24 mouse cellular contexts compared by ENCODE assay signal in the genomic region with DNA sequence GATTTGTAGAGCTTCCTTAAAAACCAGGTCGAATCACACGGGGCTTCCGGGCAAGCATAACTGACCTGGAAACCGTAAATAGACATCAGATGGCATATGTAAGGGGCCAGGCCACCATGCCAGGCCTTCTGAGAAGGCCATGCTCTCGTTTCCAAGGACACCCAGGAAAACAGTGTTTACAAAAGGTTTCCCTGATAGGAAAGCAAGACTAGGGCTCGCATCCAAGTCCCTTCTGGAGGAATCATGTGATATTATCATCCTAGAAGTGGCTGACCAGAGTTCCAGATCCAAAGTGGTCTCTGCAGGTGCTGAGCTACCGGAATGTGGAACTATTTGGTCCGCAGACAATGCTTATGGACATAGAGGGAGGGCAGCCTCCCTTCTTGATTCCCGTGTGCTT.
DNase-seq lines count a peak whose midpoint lies in the region; TF ChIP-seq lines count a peak whose summit lies in the region.
"Had no signal": no experiment of that assay in that cellular context is flagged by ENCODE, and none has a peak within 500 bp of the region (broad histone marks: within the 10 kb centered on the region; RNA-seq: fewer than 3 reads in every experiment).

No protein-coding gene starts in this region.

- DNase-seq in cerebellum, adult 2 months, result peak; percentile 12 to 19
- DNase-seq in cerebellum, adult 8-10 months, result no peak
- DNase-seq in cerebellum, postnatal 14 days, result peak; percentile 50 to 59
- no peak for DNase-seq in cerebellum, adult 18-20 months
- DNase-seq in heart, adult 2 months, result no peak
- no peak for DNase-seq in heart, adult 18-20 months
- DNase-seq: adrenal gland, postnatal 10 days; B cell, adult 2 months; gastrocnemius, postnatal 36 days; heart, postnatal 10 days; heart, postnatal 36 days; kidney, adult 11 months; kidney, adult 8-10 months had no signal

- H3K79me2 ChIP-seq in heart, adult 2 months (replicated peaks; ENCODE audit: control insufficient read depth, insufficient read depth, low read length), result no peaks in the 10 kb centered on the region

- TF ChIP-seq POLR2A in cerebellum, adult 2 months (IDR thresholded peaks at IDR 0.05; ENCODE audit: borderline replicate concordance, insufficient read depth, low read length), result no peak
- TF ChIP-seq POLR2A in heart, adult 2 months (IDR thresholded peaks at IDR 0.05; ENCODE audit: insufficient read depth, low read depth, low read length), result no peak

- H3K27ac ChIP-seq in cerebellum, adult 2 months (ENCODE audit: insufficient read depth, low read length), result 0 out of 2 replicates have a peak overlapping the region, but pooled peaks have one; percentile 65
- H3K27ac ChIP-seq in heart, adult 2 months, result peak overlapping the region; percentile 97
- peak overlapping the region; percentile 47 for H3K27ac ChIP-seq in brown adipose tissue, adult 24 weeks (replicated peaks; ENCODE audit: low read depth, low read length)
- H3K27ac ChIP-seq: forebrain, embryonic 10.5 days; forebrain, embryonic 13.5 days; heart, embryonic 15.5 days; hindbrain, embryonic 10.5 days; hindbrain, embryonic 13.5 days; intestine, embryonic 15.5 days; kidney, embryonic 15.5 days had no signal

- no peak for TF ChIP-seq EP300 in heart, adult 2 months (IDR thresholded peaks at IDR 0.05; ENCODE audit: insufficient read depth, low read depth, low read length)

- intact Hi-C loops in heart, adult 2 months (cut with DNase I), result no loop called here

- H3K9ac ChIP-seq in heart, adult 2 months (ENCODE audit: low read depth, low read length), result no peak overlapping the region
- H3K9ac ChIP-seq: forebrain, embryonic 13.5 days; heart, embryonic 12.5 days; heart, embryonic 15.5 days; hindbrain, embryonic 13.5 days; intestine, embryonic 15.5 days; kidney, embryonic 15.5 days had no signal

- peaks cover 7% of the 10 kb centered on the region; the same call in 1 of the 2 replicates for H3K4me1 ChIP-seq in cerebellum, adult 2 months (ENCODE audit: control insufficient read depth, insufficient read depth, low read length)
- H3K4me1 ChIP-seq in heart, adult 2 months (ENCODE audit: control insufficient read depth, insufficient read depth, low read length), result peaks cover 25% of the 10 kb centered on the region
- H3K4me1 ChIP-seq in brown adipose tissue, adult 24 weeks (ENCODE audit: control insufficient read depth, insufficient read depth, insufficient read length, low read length), result peaks cover 34% of the 10 kb centered on the region
- H3K4me1 ChIP-seq: forebrain, embryonic 13.5 days; hindbrain, embryonic 13.5 days had no signal

- TF ChIP-seq CTCF in cerebellum, adult 2 months (IDR thresholded peaks at IDR 0.05; ENCODE audit: borderline replicate concordance, insufficient read depth, low read depth, low read length), result no peak
- no peak for TF ChIP-seq CTCF in heart, adult 2 months (IDR thresholded peaks at IDR 0.05)

- peaks cover 2% of the 10 kb centered on the region; the same call in 1 of the 2 replicates for H3K36me3 ChIP-seq in heart, adult 2 months (ENCODE audit: control insufficient read depth, insufficient read depth, low read length)
- H3K36me3 ChIP-seq: forebrain, embryonic 10.5 days; G1E; heart, embryonic 12.5 days; heart, embryonic 15.5 days; hindbrain, embryonic 10.5 days; hindbrain, embryonic 13.5 days; intestine, embryonic 15.5 days; kidney, embryonic 15.5 days had no signal

- WGBS in cerebellum, adult 2 months, result 15% methylated on average over 9 of the region's 9 CpGs
- 56% methylated on average over 9 of the region's 9 CpGs for WGBS in heart, adult 2 months

- no peak overlapping the region for H3K4me3 ChIP-seq in cerebellum, adult 2 months (replicated peaks; ENCODE audit: insufficient read depth, low read depth, low read length)
- no peak overlapping the region for H3K4me3 ChIP-seq in heart, adult 2 months
- H3K4me3 ChIP-seq in brown adipose tissue, adult 24 weeks (ENCODE audit: insufficient read depth, low read depth, low read length), result no peak overlapping the region
- H3K4me3 ChIP-seq: forebrain, embryonic 10.5 days; forebrain, embryonic 13.5 days; heart, embryonic 12.5 days; heart, embryonic 15.5 days; hindbrain, embryonic 10.5 days; hindbrain, embryonic 13.5 days; intestine, embryonic 15.5 days; kidney, embryonic 15.5 days had no signal

- H3K27me3 ChIP-seq in cerebellum, adult 2 months (ENCODE audit: control insufficient read depth, insufficient read depth, low read length), result no peaks in the 10 kb centered on the region; the same call in 1 of the 2 replicates
- no peaks in the 10 kb centered on the region for H3K27me3 ChIP-seq in heart, adult 2 months (ENCODE audit: control insufficient read depth, insufficient read depth, low read length)
- H3K27me3 ChIP-seq: CH12.LX; forebrain, embryonic 13.5 days; heart, embryonic 12.5 days; heart, embryonic 15.5 days; hindbrain, embryonic 13.5 days; intestine, embryonic 15.5 days; kidney, embryonic 15.5 days had no signal

Comparison
In these comparisons a context has a peak if more than half of its experiments do, and no peak if none do; other contexts are left out.
1. DNase-seq: peak in cerebellum, adult 2 months (2 of 2) and cerebellum, postnatal 14 days (2 of 2); none in cerebellum, adult 8-10 months (single experiment), cerebellum, adult 18-20 months (0 of 2), heart, adult 2 months (0 of 2) and heart, adult 18-20 months (0 of 2).
2. H3K27ac ChIP-seq: peak in every context shown above with its lines; median percentile 97 in heart, adult 2 months; 65 in cerebellum, adult 2 months; 47 in brown adipose tissue, adult 24 weeks.